Mouse (Mus musculus) myocyte (in vitro differentiated cells): ENCODE data around the gene Evpl. TPM values are rescaled to one million over a fixed set of nuclear protein-coding genes. Genes with fewer than 3 reads are reported as not detected.
A peak's percentile ranks its signal among the peaks of the same experiment; 100 is the strongest.

Experiments
- H3K27me3 ChIP-seq: one replicate; pipeline ENCODE4 v1.6.1; 2011; ENCODE audit not compliant: control insufficient read depth, insufficient read depth, insufficient read length
- H3K36me3 ChIP-seq: one replicate; pipeline ENCODE4 v1.6.1; 2011; ENCODE audit not compliant: control insufficient read depth, insufficient read depth
- H3K4me2 ChIP-seq: one replicate; pipeline ENCODE4 v1.6.1; 2011; ENCODE audit warnings: low read depth, control low read depth
- H3K4me3 ChIP-seq: one replicate; pipeline ENCODE4 v1.5.1; 2011; ENCODE audit warnings: mild to moderate bottlenecking, control low read depth, moderate library complexity
- H3K79me2 ChIP-seq: one replicate; pipeline ENCODE4 v1.6.1; 2011; ENCODE audit not compliant: control insufficient read depth, insufficient read depth
- H3ac ChIP-seq: one replicate; pipeline ENCODE4 v1.6.1; 2011; ENCODE audit not compliant: control insufficient read depth, insufficient read length
- CEBPB ChIP-seq: IDR thresholded peaks from 2 replicates; pipeline ENCODE4 v1.6.1; 2011; ENCODE audit warnings: mild to moderate bottlenecking, moderate library complexity; ENCODE audit not compliant: poor library complexity, insufficient read depth, severe bottlenecking
- E2F4 ChIP-seq: IDR thresholded peaks from one replicate; pipeline ENCODE4 v1.6.1; 2011; ENCODE audit warnings: mild to moderate bottlenecking, control low read depth, moderate library complexity; ENCODE audit not compliant: insufficient read depth
- MAX ChIP-seq: IDR thresholded peaks from one replicate; pipeline ENCODE4 v1.6.1; 2011; ENCODE audit warnings: low read depth, mild to moderate bottlenecking, control low read depth
- MYOD1 ChIP-seq, 3 experiments: IDR thresholded peaks; one replicate each; pipeline ENCODE4 v1.6.1; 2011; ENCODE audit warnings: control low read depth in 2 of 3, low read depth in 2 of 3, mild to moderate bottlenecking in 2 of 3, moderate library complexity in 1 of 3; ENCODE audit not compliant: insufficient read length in 2 of 3, control insufficient read depth in 1 of 3
- MYOG ChIP-seq, 3 experiments: IDR thresholded peaks; one replicate each; pipeline ENCODE4 v1.6.1; 2011; ENCODE audit warnings: control low read depth in 2 of 3, low read depth in 2 of 3, mild to moderate bottlenecking in 2 of 3; ENCODE audit not compliant: insufficient read length in 2 of 3, control insufficient read depth in 1 of 3, insufficient read depth in 1 of 3
- POLR2A ChIP-seq: IDR thresholded peaks from one replicate; pipeline ENCODE4 v1.6.1; 2011; ENCODE audit warnings: low read depth, mild to moderate bottlenecking, control low read depth, moderate library complexity; ENCODE audit not compliant: insufficient read length
- POLR2AphosphoS2 ChIP-seq: IDR thresholded peaks from one replicate; pipeline ENCODE4 v1.6.1; 2011; ENCODE audit warnings: low read depth, control low read depth; ENCODE audit not compliant: insufficient read length
- REST ChIP-seq: IDR thresholded peaks from one replicate; pipeline ENCODE4 v1.6.1; 2011; ENCODE audit warnings: mild to moderate bottlenecking, control low read depth, moderate library complexity; ENCODE audit not compliant: insufficient read depth, insufficient read length
- SRF ChIP-seq: IDR thresholded peaks from one replicate; pipeline ENCODE4 v1.6.1; 2011; ENCODE audit warnings: low read depth; ENCODE audit not compliant: control insufficient read depth, insufficient read length
- TCF12 ChIP-seq: IDR thresholded peaks from one replicate; pipeline ENCODE4 v1.6.1; 2011; ENCODE audit warnings: mild to moderate bottlenecking, control low read depth; ENCODE audit not compliant: poor library complexity, insufficient read depth, severe bottlenecking
- TCF3 ChIP-seq: IDR thresholded peaks from one replicate; pipeline ENCODE4 v1.6.1; 2011; ENCODE audit warnings: low read depth, control low read depth; ENCODE audit not compliant: insufficient read length
- USF1 ChIP-seq: IDR thresholded peaks from one replicate; pipeline ENCODE4 v1.6.1; 2011; ENCODE audit warnings: low read depth, mild to moderate bottlenecking, control low read depth, moderate library complexity
- polyA plus RNA-seq: library from polyadenylated mRNA; unstranded; fragments of >200 nt; fragmentation: generic; extraction: Trizol; gene quantifications from one replicate; pipeline ENCODE4 v1.2.1, GENCODE M21; 2012; ENCODE audit warnings: missing spikeins

Evpl gene
- polyA plus RNA-seq, 1 experiment, result 0.14 TPM

- H3K27me3 ChIP-seq, result no peaks in the 10 kb centered on the region
- H3K79me2 ChIP-seq, result peaks cover 9% of the 10 kb centered on the region
- H3K4me2 ChIP-seq, result peak overlapping the region; percentile 64
- TF ChIP-seq MAX (no peak), POLR2AphosphoS2 (no peak), SRF (no peak), REST (no peak), TCF12 (no peak), TCF3 (no peak), E2F4 (no peak), CEBPB (no peak), USF1 (no peak), MYOG (IDR thresholded peaks at IDR 0.05; ENCODE audit: control insufficient read depth in 1 of 3, insufficient read depth in 1 of 3, insufficient read length in 2 of 3, low read depth in 2 of 3) (no peak)
- no peak overlapping the region for H3ac ChIP-seq
- no peak overlapping the region for H3K4me3 ChIP-seq
- H3K36me3 ChIP-seq, result peaks cover 28% of the 10 kb centered on the region
Measured at GRCm38 (mm10) chr11:116255982-116256675, 18.3 kb upstream of the Evpl start.

- Histone ChIP-seq H3ac (no peak overlapping the region), H3K4me3 (no peak overlapping the region), H3K79me2 (peaks cover 9% of the 10 kb centered on the region), H3K4me2 (peak overlapping the region; percentile 64), H3K36me3 (peaks cover 20% of the 10 kb centered on the region), H3K27me3 (no peaks in the 10 kb centered on the region)
- TF ChIP-seq MYOD1 (IDR thresholded peaks at IDR 0.05; ENCODE audit: control insufficient read depth in 1 of 3, insufficient read length in 2 of 3, low read depth in 2 of 3), result peak in 2 of 3 experiments; percentile 74 to 81
- no peak for TF ChIP-seq MAX
- no peak for TF ChIP-seq SRF
- TF ChIP-seq TCF12, result no peak
- no peak for TF ChIP-seq E2F4
- TF ChIP-seq MYOG (IDR thresholded peaks at IDR 0.05; ENCODE audit: control insufficient read depth in 1 of 3, insufficient read depth in 1 of 3, insufficient read length in 2 of 3, low read depth in 2 of 3), result peak in 2 of 3 experiments; percentile 82 to 84
- TF ChIP-seq POLR2AphosphoS2, result no peak
- no peak for TF ChIP-seq POLR2A
- no peak for TF ChIP-seq USF1
- no peak for TF ChIP-seq CEBPB
- TF ChIP-seq REST, result no peak
- TF ChIP-seq TCF3, result no peak
Measured at GRCm38 (mm10) chr11:116255090-116255981, 17.5 kb upstream of the Evpl start.

GRCm38 (mm10) chr11:116254627-116255026 lies 16.8 kb upstream of the Evpl start:
- peaks cover 9% of the 10 kb centered on the region for H3K79me2 ChIP-seq
- H3K36me3 ChIP-seq, result peaks cover 15% of the 10 kb centered on the region
- peak overlapping the region; percentile 64 for H3K4me2 ChIP-seq
- no peaks in the 10 kb centered on the region for H3K27me3 ChIP-seq
- no peak for TF ChIP-seq TCF3
- no peak for TF ChIP-seq TCF12
- peak in 1 of 3 experiments; percentile 19 for TF ChIP-seq MYOG (IDR thresholded peaks at IDR 0.05; ENCODE audit: control insufficient read depth in 1 of 3, insufficient read depth in 1 of 3, insufficient read length in 2 of 3, low read depth in 2 of 3)
- no peak for TF ChIP-seq SRF
- no peak overlapping the region for H3K4me3 ChIP-seq
- H3ac ChIP-seq, result no peak overlapping the region

DNA sequence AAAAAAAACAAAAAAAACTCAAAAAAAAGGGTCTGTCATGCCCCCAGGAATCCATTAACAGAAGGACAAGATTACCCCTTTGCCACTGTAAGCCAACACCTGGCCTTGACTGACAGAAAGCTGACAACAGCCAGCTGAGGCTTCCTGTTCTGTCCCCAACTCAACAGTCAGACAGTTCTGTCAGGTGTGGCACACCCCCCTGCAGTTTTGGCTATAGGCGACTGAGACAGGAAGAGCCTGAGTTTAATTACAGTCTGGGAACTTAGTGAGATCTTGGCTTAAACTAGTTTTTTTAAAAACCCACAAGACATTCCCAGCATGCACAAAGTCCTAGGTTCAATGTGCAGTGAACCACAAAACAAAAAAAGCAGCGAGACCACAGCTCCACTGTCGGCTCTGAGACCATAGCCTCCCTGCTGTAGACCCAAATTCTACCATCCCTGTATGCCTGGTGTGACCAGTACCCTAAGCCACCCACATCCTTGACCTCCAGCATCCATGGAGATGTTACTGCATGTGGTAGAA lies 15.3 kb upstream of the Evpl start:
- Histone ChIP-seq H3K36me3 (peaks cover 11% of the 10 kb centered on the region), H3K27me3 (no peaks in the 10 kb centered on the region), H3K4me3 (no peak overlapping the region), H3K79me2 (peaks cover 9% of the 10 kb centered on the region), H3K4me2 (no peak overlapping the region), H3ac (no peak overlapping the region)
- no peak for TF ChIP-seq USF1
- no peak for TF ChIP-seq TCF3
- TF ChIP-seq MYOG (IDR thresholded peaks at IDR 0.05; ENCODE audit: control insufficient read depth in 1 of 3, insufficient read depth in 1 of 3, insufficient read length in 2 of 3, low read depth in 2 of 3), result no peak
- no peak for TF ChIP-seq POLR2AphosphoS2

- peaks cover 23% of the 10 kb centered on the region for H3K36me3 ChIP-seq
- H3ac ChIP-seq, result no peak overlapping the region
- H3K27me3 ChIP-seq, result no peaks in the 10 kb centered on the region
- no peaks in the 10 kb centered on the region for H3K79me2 ChIP-seq
- H3K4me2 ChIP-seq, result no peak overlapping the region
- TF ChIP-seq MYOG (IDR thresholded peaks at IDR 0.05; ENCODE audit: control insufficient read depth in 1 of 3, insufficient read depth in 1 of 3, insufficient read length in 2 of 3, low read depth in 2 of 3) (peak in 2 of 3 experiments; percentile 59 to 77), TCF3 (peak; percentile 16), MYOD1 (IDR thresholded peaks at IDR 0.05; ENCODE audit: control insufficient read depth in 1 of 3, insufficient read length in 2 of 3, low read depth in 2 of 3) (peak in 2 of 3 experiments; percentile 55 to 60), CEBPB (no peak)
- no peak overlapping the region for H3K4me3 ChIP-seq
Measured at GRCm38 (mm10) chr11:116250898-116251297, 13.0 kb upstream of the Evpl start.
